Mouse (Mus musculus) bone marrow, adult 2 months (tissue): Measurements from ENCODE around the gene Hoxc9. TPM values are rescaled to one million over a fixed set of nuclear protein-coding genes. Genes with fewer than 3 reads are reported as not detected.

ENCODE experiments used
- H3K27ac ChIP-seq: fragments of 200-500 bp; 2 replicates; pipeline ENCODE4 v1.5.1; 2012; ENCODE audit warnings: low read depth, mild to moderate bottlenecking, control low read depth, inconsistent platforms, low read length; ENCODE audit not compliant: control insufficient read depth, poor library complexity, insufficient read depth
- H3K4me1 ChIP-seq: fragments of 200-500 bp; 2 replicates; pipeline ENCODE4 v1.6.1; 2011; ENCODE audit warnings: low read length; ENCODE audit not compliant: control insufficient read depth, insufficient read depth
- H3K4me3 ChIP-seq: fragments of 200-500 bp; replicated peaks from 2 replicates; pipeline ENCODE3; 2011; ENCODE audit warnings: mild to moderate bottlenecking, low read depth, low read length, control low read depth; ENCODE audit not compliant: control insufficient read depth
- CTCF ChIP-seq: fragments of 200-500 bp; IDR thresholded peaks from 2 replicates; pipeline ENCODE4 v1.5.1; 2011; ENCODE audit warnings: low read length, control low read depth; ENCODE audit not compliant: control insufficient read depth, insufficient read depth
- POLR2A ChIP-seq: fragments of 200-500 bp; IDR thresholded peaks from 2 replicates; pipeline ENCODE4 v1.6.1; 2011; ENCODE audit warnings: low read depth, mild to moderate bottlenecking, control low read depth, low read length, borderline replicate concordance; ENCODE audit not compliant: control insufficient read depth
- WGBS: fragments of 180-500 bp; shearing (Covaris S2); methylation state at CpG from one replicate; pipeline ENCODE4 v1.1.7; 2018; 5-methylcytosine and 5-hydroxymethylcytosine counted together
- polyA plus RNA-seq: library from polyadenylated mRNA; stranded (reverse); fragments of >200 nt; gene quantifications from 2 replicates; pipeline ENCODE4 v1.2.4, GENCODE M21; 2011; ENCODE audit warnings: low replicate concordance; ENCODE audit not compliant: missing spikeins, insufficient read depth, insufficient read length

Gene Hoxc9
- polyA plus RNA-seq, 1 experiment = not detected

- TF ChIP-seq CTCF (no peak), POLR2A (no peak)
- H3K4me1 ChIP-seq = no peaks in the 10 kb centered on the region
These were observed 13.7 kb upstream of the Hoxc9 start for GRCm38 (mm10) chr15:102962492-102962891.

DNA sequence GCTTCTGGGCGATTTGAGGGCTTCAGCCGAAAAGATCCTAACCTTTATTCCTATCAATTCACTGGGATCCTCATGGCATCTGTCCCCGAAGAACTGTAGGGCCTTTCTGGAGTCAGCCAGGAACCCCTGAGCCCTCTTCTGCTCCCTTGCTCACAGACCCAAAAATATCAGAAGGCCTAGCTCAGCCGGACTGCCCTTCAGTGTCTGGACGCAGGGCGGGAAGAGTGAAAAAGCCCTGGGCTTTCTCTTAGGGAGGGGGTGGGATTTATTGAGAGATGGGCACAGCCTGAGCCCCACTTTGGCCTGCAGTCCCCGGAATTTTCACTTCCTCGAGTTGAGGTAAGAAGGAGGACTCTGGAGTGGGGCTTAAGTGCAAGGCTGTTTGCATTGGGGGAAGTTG is 13.0 kb upstream of the Hoxc9 start:
- Histone ChIP-seq H3K4me1 (no peaks in the 10 kb centered on the region), H3K4me3 (no peak overlapping the region), H3K27ac (no peak overlapping the region)
- TF ChIP-seq POLR2A = no peak
- TF ChIP-seq CTCF = no peak
- 12% methylated on average over 8 of the region's 8 CpGs for WGBS

More at GRCm38 (mm10) chr15:102962492-102962891, 13.7 kb upstream of the Hoxc9 start:
- Histone ChIP-seq H3K4me3 (no peak overlapping the region), H3K27ac (no peak overlapping the region)
- WGBS = 14% methylated on average over 13 of the region's 13 CpGs

DNA sequence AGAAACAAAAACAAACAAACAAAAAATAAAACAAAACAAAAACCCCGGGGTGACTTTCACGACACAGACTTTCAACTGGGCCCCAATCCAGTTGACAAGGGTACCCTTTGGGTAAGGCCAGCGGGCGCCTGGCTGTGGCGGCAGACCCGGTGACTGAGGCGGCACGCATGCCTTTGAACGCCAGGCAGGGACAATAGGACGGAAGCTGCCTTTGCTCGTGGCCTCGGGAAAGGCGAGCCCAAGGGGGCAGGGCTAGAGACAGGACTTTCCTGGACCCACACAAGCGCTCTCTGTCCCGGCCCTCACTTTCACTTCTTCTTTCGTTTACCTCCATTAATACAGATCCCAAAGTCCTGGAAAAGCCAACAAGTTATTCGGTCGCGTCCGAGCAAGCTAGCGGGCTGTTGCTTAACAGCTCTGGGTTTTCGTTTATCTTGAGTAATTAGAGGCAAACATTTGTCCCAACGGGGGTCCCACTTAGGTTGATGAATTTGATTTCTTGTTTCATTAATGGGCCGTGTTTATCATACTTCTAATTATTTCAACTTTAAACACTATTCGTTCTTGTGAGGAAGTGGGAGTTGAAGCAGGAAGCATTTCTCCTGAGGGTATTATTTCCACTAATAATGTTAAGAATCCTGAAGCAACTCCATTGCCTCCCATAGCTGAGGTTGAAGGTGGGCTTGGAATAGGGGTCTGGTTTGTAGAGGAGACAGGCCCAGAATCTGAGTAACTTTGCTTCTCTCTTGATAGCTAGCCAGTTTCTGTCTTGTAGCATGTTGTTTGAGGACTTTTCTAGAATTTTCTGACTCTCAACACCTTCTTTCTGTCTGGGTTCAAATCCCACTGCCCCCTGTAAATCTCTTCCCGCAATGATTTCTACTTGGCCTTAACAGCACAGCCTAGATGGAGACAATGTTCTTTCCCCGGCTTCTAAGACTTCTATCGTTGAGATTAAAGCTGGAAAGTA is 12.3 kb upstream of the Hoxc9 start:
- Histone ChIP-seq H3K4me3 (no peak overlapping the region), H3K4me1 (no peaks in the 10 kb centered on the region), H3K27ac (no peak overlapping the region)
- TF ChIP-seq CTCF (no peak), POLR2A (no peak)
- WGBS = 4% methylated on average over 28 of the region's 28 CpGs

DNA sequence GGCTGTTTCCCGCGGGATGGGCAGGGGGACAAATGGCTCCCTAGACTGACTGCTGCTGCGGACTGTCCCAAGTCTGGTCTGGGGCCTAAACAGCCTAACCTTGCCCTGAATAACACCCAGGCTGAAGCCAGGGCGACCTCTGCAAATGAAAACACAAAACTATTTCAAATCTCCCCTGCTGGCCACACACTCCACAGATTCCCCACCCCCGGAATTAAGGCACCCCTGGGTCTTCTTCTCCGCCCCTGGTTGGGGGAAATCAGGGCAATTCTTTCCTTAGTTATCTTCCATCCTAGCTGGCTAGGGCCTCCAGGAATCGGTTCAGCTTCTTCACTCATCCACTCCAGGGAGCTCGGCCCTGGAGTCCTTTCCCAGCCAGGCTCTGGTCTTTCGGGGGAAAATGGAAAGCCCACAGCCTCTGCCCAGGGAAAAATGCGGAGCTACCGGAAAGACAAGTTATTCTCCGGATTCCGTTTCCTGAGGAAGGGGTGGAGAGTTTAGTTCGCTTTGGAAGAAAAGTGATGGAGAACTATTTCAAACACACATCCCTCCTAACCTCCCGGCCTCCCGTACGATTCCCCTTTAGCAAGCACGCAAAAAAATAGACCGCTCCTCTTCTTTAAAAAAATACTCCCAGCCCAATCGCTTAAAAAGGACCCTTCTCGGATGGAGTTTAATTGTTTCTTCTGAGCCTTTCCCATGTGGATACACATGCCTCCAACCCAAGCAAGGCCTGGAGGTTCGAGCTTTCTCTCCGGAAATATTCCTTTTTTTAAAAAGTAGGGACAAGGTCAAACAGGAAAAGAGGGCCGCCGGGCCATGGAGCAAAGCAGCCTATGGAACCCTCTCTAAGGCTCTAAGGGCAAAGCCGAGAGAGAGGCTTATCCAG is 11.0 kb upstream of the Hoxc9 start:
- WGBS = 13% methylated on average over 26 of the region's 26 CpGs
- Histone ChIP-seq H3K4me3 (no peak overlapping the region), H3K27ac (no peak overlapping the region), H3K4me1 (no peaks in the 10 kb centered on the region)
- TF ChIP-seq POLR2A (no peak), CTCF (no peak)

DNA sequence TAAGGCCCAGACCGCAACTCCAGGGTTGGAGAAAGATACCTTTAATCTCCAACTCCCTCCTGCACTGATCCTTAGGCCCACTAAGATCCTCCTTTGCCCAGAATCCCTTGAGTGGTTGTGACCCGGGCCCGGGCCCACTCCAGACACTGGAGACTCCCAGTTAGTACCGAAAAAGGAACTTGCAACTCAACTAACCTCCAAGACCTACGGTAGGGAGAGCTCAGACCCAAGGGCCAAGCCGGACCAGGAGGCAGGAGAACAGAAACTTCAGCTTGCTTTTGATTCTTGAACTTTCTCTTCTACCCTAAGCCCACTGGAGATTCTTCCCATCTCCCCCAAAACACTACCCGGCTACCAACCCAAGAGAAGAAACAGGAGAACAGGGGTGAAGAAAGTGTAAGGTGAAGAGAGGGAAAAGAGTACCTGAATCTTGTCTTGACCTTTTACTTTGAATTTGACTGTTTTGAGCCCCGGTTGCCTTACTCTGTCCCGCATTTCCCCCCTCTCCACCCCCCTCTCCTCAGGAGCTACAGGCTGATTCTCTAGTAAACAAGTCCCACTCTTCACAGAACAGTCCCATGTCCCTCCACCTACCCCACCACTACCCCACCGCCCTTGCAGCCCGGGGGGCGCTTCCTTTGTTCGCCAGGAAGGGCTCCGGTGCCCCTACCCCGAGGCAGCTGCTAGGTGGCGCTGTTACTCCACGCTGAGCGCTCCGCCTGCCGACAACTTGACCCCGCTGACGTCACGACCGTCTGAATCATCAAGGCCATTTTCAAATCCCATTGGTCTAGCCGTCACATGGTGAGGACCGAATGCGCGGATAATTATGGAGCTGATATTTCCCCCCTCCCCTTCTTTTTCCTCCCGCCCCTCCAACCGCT is 10.1 kb upstream of the Hoxc9 start:
- no peaks in the 10 kb centered on the region for H3K4me1 ChIP-seq
- no peak overlapping the region for H3K4me3 ChIP-seq
- no peak overlapping the region for H3K27ac ChIP-seq
- TF ChIP-seq CTCF (peak; percentile 69), POLR2A (no peak)
- 5% methylated on average over 28 of the region's 30 CpGs for WGBS

DNA sequence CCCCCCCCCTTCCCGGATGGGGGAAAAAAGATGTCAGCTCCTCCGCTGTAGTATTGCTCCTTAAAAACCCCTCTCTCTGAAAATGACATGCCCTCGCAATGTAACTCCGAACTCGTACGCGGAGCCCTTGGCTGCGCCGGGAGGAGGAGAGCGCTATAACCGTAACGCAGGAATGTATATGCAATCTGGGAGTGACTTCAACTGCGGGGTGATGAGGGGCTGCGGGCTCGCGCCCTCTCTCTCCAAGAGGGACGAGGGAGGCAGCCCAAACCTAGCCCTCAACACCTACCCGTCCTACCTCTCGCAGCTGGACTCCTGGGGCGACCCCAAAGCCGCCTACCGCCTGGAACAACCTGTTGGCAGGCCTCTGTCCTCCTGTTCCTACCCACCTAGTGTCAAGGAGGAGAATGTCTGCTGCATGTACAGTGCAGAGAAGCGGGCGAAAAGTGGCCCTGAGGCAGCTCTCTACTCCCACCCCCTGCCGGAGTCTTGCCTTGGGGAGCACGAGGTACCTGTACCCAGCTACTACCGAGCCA is 9.4 kb upstream of the Hoxc9 start, which contains the start of gene Hoxc10:
TSS of gene Hoxc10 (plus strand) at position 21 of the 536 bp plus-strand sequence.
- WGBS = 5% methylated on average over 27 of the region's 27 CpGs
- Histone ChIP-seq H3K4me1 (no peaks in the 10 kb centered on the region), H3K4me3 (no peak within 1 kb of the TSS), H3K27ac (no peak within 1 kb of the TSS)
- TF ChIP-seq POLR2A (no peak), CTCF (no peak)

DNA sequence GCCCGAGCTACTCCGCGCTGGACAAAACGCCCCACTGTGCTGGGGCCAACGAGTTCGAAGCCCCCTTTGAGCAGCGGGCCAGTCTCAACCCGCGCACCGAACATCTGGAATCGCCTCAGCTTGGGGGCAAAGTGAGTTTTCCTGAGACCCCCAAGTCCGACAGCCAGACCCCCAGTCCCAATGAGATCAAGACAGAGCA is 9.0 kb upstream of the Hoxc9 start, which contains the start of gene Hoxc5:
TSS of gene Hoxc5 (plus strand) at position 132 of the 199 bp plus-strand sequence.
- TF ChIP-seq POLR2A (no peak), CTCF (no peak)
- Histone ChIP-seq H3K27ac (no peak within 1 kb of the TSS), H3K4me1 (no peaks in the 10 kb centered on the region), H3K4me3 (no peak within 1 kb of the TSS)
- 7% methylated on average over 12 of the region's 12 CpGs for WGBS
